Comparison of ENCODE assay signal across 1 mouse cellular context in the genomic region with DNA sequence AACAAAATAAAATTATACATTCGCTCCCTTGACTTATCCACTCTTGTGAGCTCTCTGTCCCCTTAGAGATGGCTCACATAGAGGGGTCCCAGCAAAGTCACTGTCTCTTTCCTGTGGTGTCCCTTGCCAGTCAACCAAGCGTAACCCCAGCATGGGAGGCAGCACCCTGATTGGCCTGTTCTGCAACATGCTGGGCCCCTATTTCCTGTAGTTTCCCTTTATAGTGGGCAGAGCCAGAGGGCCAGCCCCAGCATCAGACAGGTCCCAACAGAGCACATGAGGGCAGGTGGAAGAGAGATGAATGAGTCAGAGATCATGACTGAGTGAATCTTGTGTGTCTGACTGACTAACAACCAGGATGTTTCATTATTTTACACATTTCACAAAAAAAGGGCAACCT.
TF ChIP-seq lines count a peak whose summit lies in the region.

No protein-coding gene starts in this region.

TF ChIP-seq in CH12.LX, 34 proteins besides CTCF, POLR2A, EP300 and RAD21 (continued from another document):
- TF ChIP-seq JUN (IDR thresholded peaks at IDR 0.05; ENCODE audit: insufficient read depth, low read depth, low read length) (no peak), NELFE (IDR thresholded peaks at IDR 0.05; ENCODE audit: low read depth, low read length) (peak; percentile 45; the same call in 1 of the 2 replicates), MAFK (IDR thresholded peaks at IDR 0.05; ENCODE audit: insufficient replicate concordance, low read length) (no peak), USF2 (conservative IDR thresholded peaks at IDR 0.05; ENCODE audit: low read depth, low read length) (no peak), ZKSCAN1 (IDR thresholded peaks at IDR 0.05; ENCODE audit: borderline replicate concordance, low read depth, low read length) (no peak), GABPA (IDR thresholded peaks at IDR 0.05; ENCODE audit: insufficient replicate concordance, low read depth, low read length) (no peak)
